Mouse (Mus musculus): ENCODE results near the gene Gtf2e1.

Gene Gtf2e1

DNA sequence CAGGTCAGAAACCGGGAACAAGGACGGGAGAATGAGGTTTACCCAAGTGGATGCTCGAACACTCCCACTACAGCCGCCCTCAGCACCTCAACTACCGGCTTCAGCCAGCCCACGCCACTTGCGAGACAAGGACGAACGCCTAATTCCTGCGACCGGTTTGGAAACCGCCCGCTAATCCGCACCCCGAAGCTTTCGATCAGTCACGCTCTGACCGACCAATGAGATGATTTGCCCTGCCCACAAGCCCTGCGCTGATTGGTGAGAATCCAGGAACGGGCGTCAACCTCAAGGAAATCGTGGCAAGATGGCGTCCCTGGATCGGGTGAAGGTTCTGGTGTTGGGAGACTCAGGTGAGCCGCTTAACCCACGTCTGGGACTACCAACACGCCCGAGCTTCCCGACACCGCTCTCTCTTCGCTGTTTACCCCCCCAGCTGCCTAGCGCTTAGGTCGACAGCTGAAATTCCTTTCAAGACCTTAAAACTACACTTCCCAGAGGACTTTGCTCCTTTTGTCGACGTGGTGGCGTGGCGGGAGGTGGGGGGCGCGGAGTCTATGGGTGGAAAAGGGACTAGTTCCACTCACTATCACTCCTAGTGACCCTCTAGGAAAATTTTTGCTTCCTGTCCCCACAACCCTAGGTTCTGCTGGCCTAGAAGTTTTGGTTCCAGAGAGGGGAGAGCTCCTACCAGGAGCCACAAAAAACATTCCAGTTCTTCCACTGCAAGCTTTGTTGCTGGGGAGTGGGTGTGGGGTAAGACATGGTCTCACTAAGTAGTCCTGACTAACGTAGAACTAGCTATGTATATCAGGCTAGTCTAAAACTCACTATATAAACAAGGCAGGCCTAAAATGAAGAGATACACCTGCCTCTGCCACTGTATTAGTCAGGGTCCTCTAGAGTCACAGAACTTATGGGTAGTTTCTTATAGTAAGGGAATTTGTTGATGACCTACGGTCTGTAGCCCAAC, at the start of gene Gtf2e1, which contains the start of gene Rabl3:
TSS of gene Gtf2e1 (minus strand) at position 179 of the 970 bp plus-strand sequence.
TSS of gene Rabl3 (plus strand) at position 275 of the 970 bp plus-strand sequence.
- peak; percentile 92 to 94 for DNase-seq (ENCODE audit: low spot score in 2 of 2)

DNA sequence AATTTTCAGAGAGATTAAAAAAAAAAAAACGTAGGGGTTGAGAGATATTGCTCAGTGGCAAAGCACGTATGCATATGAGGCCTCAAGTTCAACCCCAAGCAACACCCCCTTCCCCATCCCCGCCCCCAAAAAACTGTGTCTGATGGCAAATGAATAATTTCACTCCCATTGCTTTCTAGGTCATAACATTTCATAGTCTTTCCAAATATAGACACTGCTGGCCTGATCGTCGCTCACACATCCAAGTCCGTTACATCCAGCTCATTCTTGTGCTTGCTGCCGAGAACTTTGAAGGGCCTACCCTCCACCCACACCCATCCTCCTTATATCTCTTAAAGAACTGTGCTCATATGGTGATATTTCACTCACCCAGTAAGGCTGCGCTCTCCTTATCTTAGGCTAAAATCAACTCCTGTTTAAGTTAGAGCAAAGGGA, 45.6 kb upstream of the Gtf2e1 start:
- no peak for DNase-seq (ENCODE audit: low spot score in 2 of 2)

DNA sequence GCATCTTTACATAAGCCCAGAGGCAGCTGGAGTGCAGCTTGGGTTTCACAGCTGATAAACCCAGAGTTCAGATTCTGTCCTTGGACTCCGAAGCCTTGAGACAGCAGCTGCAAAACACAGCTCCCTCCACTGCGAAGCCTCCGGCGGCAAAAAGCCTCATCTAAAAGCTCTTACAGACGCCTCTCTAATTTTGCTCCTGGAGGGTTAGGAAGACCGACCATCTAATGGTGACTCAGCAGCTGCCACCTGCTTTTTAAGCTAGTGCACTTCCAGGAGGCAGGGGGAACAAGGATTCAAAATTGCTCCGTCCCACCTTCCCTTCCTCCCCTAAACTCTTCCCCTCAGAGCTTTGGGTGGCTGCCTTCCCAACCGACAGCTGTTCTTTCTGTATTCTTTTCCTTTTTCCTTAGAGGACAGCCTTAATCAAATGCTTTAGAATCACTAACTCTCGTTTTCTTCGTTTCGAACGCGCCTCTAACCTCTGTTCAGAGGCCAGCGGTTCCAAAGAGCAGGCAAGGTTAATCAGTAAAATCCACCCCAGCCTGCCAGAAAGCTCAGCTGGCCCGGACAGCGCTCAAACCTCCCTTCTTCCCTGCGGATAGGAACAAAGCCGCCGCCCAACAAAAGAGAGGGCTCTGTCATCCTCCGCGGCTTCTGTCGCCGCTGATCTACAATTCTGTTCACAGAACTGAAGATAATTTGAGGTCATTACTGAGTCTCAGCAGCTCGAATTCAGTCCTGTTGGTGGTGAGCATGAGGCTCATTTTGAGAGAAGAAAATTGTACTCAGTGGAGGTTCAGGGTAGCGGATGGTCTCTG, 44.8 kb upstream of the Gtf2e1 start:
- no peak for DNase-seq (ENCODE audit: low spot score in 2 of 2)

DNA sequence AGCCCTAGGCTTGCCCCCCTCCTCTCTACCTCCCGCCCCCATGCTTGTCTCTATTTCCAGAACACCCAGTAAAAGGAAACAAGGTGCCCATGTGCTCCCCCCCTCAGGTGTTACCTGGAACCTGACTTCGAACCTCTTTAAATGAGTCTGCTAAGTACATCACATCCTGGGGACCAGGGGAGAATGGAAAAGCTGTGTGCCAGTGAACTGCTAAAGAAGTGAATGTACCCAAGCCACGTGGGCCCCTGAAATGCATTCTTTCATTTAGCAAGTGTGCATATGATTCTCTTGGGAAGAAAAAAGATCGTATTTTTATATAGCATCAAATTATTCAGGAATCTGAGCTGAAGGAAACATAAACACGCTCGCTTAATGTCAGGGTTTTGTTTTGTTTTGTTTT, 44.2 kb upstream of the Gtf2e1 start:
- DNase-seq (ENCODE audit: low spot score in 2 of 2): no peak

DNA sequence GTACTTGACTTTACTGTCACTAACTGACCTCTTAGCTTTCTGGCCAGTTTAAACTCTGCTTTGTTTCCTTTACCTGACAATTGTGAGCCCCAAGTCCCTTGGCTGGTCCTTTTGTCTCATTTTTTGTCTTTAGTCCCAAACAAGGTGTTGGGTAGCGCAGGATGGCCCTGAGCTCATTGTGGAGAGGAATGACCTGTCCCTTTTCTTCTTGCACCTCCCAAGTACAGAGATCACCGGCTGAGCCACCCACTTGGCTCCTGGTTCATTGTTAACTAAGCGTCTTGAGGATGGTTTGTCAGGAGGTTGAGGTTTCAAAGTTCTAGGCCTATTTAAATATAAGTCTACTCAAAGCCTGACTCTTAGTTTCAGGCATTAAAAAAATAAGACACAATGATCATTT, 43.7 kb upstream of the Gtf2e1 start:
- DNase-seq (ENCODE audit: low spot score in 2 of 2): no peak

DNA sequence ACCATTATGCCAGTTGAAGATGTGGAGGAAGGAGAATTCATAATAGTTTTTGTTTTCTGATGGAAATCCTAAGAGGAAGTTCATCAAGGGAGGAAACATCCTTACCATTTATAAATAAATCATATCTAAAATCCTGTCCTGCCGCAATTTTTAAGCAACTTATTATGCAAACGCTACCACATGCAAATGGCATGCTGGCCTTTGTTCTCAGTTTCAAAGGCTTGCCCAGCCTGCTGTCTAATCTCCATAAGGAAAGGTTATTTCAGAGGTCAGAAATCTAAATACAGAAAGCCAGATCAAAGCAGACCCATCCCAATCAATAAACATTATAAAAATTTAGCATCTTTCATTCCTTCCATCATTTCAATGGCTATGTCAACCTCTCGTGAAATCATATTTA, 42.3 kb upstream of the Gtf2e1 start:
- DNase-seq (ENCODE audit: low spot score in 2 of 2): no peak

DNA sequence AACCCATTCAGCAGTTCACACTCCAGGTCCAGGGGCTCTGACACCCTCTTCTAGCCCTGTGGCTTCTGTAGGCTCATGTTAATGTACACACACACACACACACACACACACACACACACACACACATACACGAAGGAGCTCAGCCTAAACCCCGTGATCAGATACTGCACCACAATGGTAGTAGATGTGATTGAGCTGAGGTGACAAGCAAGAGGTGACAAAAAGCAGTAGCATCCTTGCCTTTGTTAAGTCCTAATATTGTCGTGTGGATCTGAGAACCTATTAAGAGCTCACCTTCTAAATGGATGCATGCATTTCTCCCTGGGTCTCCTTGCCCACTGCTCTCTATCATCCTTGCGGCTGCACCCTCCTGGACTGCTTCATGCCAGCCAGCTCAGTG, 41.1 kb upstream of the Gtf2e1 start:
- DNase-seq (ENCODE audit: low spot score in 2 of 2): no peak

DNA sequence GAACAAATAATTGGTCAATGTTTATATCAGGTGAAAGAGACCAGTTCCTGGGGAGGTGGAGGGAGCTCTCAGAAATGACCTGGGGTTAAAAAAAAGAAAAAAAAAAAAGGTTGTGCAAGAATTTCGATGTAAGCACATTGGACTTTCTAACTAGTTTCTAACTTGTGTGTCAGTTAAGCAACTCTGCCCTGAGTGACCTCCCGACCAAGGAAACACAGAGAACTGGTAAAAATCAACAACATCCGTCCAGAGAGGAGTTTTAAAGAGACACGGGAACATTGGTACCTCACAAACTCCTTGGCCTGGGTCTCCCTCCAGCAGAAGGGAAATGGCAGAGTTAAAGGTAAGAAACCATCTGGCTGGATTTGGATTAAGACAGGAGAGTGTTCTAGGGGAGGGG, 40.4 kb upstream of the Gtf2e1 start, which contains the start of gene Hgd:
TSS of gene Hgd (plus strand) at position 160 of the 400 bp plus-strand sequence.
- DNase-seq (ENCODE audit: low spot score in 2 of 2): no peak

DNA sequence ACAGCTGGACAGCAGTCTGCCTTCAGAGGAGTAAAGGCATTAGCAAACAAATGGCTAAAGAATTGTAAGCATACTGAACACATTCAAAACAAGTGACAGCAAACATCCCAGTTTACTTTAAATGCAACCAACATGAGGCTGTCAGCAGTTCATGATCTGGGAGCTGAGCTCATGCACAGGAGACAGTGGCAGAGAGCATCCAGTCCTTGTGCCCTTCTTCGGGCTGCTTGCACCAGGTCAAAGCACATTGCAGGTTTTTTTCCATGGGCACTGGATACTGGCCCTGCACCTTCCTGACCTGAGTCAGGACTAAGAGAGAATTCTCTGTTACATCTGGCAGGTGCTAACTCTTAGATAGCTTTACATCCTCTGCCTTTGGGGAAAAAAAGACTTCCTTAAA, 40.0 kb upstream of the Gtf2e1 start:
- no peak for DNase-seq (ENCODE audit: low spot score in 2 of 2)

DNA sequence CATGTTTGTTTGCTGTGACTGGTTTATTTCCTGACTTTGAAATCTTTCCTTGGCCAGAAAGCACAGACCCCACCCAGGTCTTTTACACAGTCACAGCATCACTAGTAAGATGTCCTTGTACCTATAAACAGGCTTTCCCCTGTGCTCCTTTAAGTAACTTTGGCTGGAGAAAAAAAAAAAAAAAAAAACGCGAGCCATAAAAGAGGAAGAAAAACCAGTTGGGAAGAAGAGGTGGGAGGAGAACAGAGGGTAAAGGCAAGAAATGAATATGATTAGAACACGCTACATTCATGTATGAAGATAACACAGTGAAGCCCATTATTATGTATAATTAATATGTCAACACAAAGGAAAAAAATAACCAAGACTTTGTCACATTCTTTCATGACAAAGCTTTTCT, 35.7 kb upstream of the Gtf2e1 start:
- DNase-seq (ENCODE audit: low spot score in 2 of 2): no peak

DNA sequence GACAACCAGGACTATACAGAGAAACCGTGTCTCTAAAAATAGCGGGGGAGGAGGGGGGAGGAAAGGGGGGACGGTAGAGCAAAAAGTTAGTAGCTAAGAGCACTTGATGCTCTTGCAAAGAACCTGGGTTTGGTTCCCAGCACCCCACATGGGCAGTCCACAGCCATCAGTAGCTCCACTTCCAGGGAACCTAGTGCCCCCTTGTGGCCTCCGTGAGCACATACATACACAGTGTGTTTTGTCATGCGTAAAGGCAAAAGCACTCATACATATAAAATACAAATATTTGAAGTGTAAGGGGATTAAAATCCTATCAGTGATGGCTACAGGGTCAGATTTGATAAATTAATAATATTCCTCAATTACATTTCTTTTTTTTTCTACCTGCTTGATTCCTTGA, 33.5 kb upstream of the Gtf2e1 start:
- no peak for DNase-seq (ENCODE audit: low spot score in 2 of 2)

DNA sequence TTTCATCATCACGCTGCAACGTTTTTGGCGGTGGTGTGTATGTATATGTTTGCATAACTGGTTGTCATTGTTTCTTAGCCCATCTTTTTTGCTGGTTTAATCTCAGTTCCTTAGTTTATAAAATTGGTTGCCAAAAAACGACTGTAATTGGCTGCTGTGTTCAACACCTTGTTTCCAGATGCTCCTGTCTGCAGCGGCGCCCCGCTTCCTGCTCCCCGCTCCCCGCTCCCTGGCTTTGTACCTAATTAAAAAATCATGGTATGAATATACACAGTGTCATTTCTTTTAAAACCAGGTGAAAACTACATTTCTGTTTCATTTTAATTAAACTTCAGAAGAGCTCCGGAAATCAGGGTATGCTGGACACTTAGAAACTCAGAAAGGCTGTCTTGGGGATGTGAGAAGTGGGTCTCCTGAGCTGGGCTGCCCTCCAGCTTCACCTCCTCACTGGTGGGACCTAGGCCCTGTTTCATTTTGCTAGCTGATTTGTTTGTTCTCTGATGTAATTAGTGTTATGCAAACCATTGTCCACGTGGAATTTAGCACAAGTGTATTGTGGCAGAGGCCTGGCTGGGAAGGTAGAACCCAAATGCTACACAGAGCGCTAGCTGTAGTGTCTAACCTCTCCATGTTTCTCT, 32.6 kb upstream of the Gtf2e1 start:
- DNase-seq (ENCODE audit: low spot score in 2 of 2): no peak

DNA sequence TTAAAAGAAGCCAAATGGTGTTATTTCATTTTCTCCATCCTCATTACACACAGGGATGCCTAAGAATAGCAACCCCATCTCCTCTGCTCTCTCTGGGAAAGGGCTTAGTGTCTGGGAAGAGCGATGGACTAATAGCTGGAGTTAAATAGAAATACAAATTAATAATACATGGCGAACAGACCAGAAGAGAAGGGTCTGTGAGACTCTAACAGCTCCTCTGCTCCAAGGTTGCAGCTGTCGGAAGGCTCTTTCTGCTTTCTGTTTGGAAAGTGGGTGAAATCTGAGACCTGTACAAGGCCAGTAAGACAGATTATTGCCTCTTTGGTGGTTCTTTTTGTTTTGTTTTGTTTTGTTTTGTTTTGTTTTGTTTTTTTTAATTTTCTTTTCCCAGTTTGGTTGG, 32.0 kb upstream of the Gtf2e1 start:
- DNase-seq (ENCODE audit: low spot score in 2 of 2): no peak

DNA sequence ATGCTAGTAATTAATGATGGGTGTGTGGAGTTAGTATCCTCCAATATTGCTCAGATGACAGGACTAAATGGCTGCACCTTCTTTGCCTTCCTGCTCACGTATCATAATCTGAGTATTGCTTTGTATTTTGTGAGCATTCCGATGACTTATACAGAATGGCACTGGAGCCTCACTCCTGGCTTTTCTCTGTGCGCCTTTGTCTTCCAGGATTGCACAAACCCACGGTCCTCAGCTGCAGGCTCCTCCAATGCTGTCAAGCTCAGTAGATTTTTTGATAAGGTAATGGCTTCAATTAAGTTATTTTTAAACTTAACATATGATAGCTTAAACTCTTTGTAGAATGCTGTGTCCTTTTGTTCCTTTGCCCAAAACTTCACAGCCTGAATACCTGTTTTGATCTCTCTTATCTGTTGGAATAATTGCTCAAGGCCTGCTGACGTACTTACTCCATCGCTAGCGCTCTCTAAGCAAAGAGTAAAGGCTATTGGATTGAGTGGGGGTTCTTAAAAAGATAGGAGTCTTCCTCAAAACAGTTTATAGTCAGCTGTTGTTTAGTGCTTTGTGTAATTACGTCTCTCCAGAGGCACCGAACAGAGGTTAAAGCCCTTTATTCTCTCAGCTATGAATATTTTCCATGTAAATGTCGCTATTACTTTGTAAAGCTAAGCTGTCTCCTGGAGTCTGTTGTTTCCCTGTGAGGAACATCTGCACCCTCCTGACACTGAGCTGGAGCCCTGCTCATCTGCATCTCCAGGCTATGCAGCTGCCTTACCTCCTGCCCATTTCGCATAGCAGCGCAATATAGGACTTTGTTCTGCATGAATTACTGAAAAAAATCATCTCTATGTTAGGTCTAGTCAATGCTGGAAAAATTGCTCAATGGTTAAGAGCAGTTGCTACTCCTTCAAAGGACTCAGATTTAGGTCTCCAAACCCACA, 27.8 kb upstream of the Gtf2e1 start:
- no peak for DNase-seq (ENCODE audit: low spot score in 2 of 2)

DNA sequence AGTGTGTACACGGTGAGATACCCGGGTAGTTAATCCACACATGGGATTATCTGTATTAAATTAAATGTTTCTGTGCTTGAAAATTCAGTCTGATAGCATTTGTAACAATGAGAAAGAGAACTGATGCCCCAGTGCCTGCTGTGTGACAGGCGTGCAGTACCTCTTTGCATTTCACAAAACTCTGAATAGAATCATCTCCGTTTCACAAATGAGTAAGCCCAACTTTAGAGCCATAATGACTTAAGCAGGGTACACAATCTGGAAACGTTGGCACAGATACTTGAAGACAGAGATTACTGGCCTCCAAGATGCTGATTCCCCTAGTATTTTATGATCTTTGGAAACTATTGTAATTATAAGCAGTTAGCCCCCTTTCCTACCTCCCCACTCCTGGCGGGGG, 26.5 kb upstream of the Gtf2e1 start:
- DNase-seq (ENCODE audit: low spot score in 2 of 2): no peak

DNA sequence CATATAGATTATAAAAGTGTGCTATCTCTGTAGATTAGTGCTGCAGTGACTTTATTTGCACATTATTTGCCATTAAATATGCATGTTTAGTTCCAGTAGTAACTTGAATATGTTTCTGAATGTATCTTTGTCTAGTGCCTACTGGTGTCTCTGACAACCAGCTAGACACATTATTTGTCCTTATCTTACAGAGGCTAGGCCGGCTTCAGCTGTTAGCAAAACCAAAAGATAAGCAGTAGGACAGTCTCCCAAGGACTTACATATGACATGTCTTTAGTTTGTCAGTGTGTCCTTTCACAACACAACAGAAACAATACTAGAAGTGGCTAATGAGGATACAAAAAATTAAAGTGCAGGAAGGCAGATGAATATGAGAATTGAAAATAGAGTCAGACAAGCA, 25.5 kb upstream of the Gtf2e1 start:
- no peak for DNase-seq (ENCODE audit: low spot score in 2 of 2)

DNA sequence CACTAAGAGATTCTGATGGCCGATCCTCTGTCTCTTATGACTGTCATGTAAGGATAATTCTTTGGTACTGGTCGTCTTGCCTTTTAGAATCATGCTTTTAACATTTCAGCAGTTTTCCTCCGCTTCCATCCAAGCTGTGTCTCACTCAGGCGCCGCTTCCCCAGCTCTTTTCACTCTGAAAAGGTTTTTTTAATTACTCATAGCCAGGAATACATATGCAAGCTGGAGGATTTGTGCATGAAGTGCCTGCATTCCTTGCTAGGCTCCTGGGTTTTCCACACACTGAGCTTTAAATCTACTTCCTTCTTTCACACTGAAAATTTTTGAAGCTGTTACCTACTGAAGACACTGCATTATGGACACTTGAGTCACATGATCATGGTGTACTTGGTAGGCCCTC, 23.4 kb upstream of the Gtf2e1 start:
- DNase-seq (ENCODE audit: low spot score in 2 of 2): no peak

DNA sequence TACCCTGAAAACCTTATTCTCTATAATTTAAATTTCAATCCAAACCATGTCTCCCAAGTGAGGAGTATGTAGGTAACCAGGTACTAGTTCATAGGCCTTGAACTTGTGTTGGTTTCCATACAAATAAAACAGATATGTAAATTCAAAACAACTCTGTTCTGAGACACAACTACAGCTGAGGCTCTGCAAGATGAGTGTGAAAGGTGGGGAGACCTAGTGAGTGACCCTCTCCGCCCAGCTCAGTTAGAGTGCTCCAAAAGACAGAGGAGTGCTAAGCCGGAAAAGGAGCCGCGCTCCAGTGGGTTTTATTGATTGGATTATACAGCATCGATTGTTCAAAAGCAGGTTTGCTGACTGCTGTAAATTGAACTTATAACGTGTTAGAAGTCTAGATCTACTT, 22.8 kb upstream of the Gtf2e1 start:
- DNase-seq (ENCODE audit: low spot score in 2 of 2): no peak

DNA sequence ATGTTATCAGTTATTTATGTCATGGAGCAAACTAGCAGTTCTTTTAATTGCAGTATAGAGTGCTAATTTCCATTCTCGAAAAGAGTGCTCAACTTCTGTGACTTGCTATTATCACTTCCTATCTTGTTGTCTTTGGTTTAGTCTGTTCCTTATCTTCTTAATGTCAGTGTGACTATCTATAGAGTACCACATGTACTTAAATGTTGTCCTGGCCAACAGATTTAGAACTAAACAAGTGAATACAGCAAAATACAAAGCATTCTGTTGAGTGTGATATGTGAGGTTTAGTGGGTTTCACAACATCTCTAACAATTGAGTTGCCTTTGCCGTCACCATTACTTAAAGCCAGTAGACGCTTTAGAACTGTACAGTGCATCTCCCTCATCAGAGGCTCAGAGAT, 13.2 kb upstream of the Gtf2e1 start:
- no peak for DNase-seq (ENCODE audit: low spot score in 2 of 2)

DNA sequence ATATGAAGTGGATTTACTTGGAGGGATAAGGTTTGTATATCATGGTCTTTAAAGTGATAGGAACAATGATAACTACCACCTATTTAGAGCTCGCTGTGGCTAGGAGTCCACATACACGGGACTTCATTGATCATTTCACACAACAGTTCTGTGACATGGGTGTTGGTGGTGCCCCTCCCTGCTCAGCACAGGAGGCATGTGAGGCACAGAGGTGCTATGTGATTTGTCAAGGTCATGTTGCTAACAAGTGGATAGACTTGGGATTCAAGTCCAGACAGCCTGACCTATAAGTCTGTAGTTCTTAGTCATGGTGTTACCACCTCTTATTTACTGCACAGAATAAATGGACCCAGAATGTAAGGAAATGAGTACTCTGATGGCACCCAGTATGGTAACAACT, 11.4 kb upstream of the Gtf2e1 start:
- no peak for DNase-seq (ENCODE audit: low spot score in 2 of 2)

DNA sequence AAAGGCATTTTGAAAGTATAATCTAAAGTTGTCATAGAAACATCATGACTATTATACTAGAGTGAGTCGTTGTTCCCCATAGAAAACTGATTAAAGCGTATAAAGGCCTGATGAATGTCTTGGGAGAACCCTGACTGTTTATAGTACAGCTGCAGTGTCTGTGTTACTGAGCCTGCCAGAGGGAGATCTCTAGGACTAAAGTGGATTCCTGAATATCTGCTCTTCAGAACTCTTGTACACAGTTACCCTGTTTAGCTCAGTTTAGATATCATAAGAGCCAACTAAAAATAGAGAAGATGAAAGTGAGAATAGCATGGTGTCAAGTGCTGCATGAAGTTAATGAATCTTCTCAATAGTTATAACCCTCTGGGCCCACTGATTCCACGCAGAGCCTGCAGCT, 10.7 kb upstream of the Gtf2e1 start:
- no peak for DNase-seq (ENCODE audit: low spot score in 2 of 2)

Data from thymus, postnatal 10 days (tissue).